Mouse (Mus musculus) right cerebral cortex, postnatal 10 days (tissue): ENCODE results near the gene Tldc1.
A peak's percentile ranks its signal among the peaks of the same experiment; 100 is the strongest.

Experiments
- DNase-seq, 2 experiments: peaks; one replicate each; pipeline ENCODE4 v3.0.0; 2021; ENCODE audit warnings: low spot score in 2 of 2

Gene Tldc1

GRCm38 (mm10) chr8:119723676-119724075 lies 54.5 kb downstream of the Tldc1 start:
- DNase-seq = no peak

DNA sequence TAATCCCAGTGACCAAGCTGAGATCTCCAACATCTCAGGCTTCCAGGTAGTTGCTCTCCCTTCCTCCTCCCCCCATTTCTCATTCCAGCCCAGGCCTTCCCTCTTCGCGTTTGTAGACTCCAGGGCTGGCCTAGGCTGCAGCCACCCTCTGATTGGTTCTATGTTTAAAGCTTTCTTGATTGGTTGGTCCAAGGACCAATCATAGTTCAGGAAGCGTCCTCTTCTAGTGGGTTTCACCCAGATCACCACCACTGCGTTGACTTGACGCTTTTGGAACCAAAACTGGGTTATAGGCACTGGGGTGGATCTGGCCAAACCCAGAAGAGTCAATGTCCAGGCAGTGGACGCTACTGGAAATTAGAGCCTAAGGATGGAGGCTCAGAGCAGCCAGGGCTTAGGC lies 55.9 kb downstream of the Tldc1 start:
- no peak for DNase-seq

DNA sequence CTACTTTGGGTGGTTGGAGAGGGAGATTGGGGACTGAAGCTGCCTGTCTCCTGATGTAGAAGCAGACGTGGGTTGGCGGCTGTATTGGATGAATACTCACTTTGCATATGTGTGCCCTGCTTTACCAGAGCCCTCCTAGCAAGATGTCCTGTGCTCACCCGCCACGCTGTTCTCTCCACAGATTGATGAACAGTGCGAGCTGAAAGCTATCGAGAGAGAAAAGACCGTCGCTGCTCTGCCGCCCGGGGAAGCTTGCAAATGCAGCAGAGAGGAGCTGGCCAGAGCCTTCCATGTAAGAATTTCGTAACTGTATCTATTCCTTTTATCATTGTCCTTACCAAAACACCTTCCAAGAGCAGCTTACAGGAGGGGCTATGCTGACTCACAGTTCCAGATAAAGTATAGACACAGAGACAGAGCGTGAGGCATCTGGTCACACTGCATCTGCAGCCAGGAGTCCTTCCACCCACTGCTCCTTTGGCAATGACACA lies 59.2 kb downstream of the Tldc1 start:
- DNase-seq = peak; percentile 35 to 44

- no peak for DNase-seq
Observed at GRCm38 (mm10) chr8:119717765-119718164, 60.5 kb downstream of the Tldc1 start.

DNA sequence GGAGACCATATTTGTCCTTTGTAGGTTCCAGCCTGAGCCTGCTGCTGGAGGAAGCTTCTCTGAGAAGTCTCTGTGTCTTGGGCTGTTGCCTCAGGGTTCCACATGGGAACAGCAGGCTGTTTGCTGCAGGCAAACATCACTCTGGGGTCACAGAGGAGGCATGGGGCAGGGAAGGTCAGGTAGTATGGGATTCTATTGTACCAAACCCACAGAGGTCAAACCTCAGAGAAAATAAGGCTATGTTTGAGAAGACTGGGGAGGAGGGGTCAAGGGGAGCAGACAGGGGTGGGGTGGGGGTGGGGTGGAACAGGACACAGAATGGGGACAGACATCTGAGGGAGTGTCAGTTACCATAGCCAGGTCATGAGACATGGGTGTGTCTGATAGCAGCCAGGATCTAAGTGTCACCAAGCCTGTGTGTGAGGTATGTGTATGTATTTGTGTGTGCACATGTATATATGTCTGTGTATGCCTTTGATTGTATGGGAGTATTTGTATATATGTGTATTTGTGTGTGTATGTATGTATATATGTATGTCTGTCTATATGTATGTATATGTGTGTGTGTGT lies 61.4 kb downstream of the Tldc1 start:
- DNase-seq = no peak

DNA sequence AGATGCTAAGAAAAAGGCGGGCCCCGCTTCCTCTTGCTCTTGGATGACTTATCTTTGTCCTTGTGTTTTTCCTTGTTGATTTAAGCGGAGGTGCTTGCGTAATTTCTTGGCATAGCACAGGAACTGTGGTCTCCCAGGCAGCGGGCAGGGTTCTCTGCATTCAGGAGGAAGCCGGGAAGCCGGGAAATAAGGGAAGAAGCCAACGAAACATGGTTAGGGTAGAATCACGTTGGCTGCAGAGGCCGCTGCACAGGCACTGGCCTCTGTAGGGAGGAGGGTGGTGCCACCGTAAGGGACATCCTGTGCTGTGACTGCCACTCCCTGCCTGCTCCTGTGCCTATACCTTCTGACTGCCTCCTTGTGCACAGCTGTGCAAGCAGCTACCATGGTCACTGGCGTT lies 63.0 kb downstream of the Tldc1 start:
- no peak for DNase-seq

- DNase-seq = no peak
Observed at GRCm38 (mm10) chr8:119713421-119713820, 64.8 kb downstream of the Tldc1 start.

GRCm38 (mm10) chr8:119712226-119712625 lies 66.0 kb downstream of the Tldc1 start:
- DNase-seq = no peak
